Mouse (Mus musculus) midbrain, embryonic 12.5 days (tissue): ENCODE data around the gene Cd83. TPM values are rescaled to one million over a fixed set of nuclear protein-coding genes. Genes with fewer than 3 reads are reported as not detected.

Source experiments
- ATAC-seq: fragments of 200-750 bp; cut with Nextera tagmentation; 2 replicates; pipeline ENCODE4 v1.8.0; 2017; ENCODE audit warnings: low read depth, moderate TSS enrichment, moderate library complexity; ENCODE audit not compliant: low FRiP score
- H3K27ac ChIP-seq: fragments of 300-500 bp; sonication (generic); replicated peaks from 2 replicates; pipeline ENCODE4 v1.5.1; 2016; ENCODE audit warnings: mild to moderate bottlenecking
- H3K27me3 ChIP-seq: fragments of 300-500 bp; sonication (generic); 2 replicates; pipeline ENCODE4 v1.6.1; 2016; ENCODE audit warnings: mild to moderate bottlenecking
- H3K36me3 ChIP-seq: fragments of 300-500 bp; sonication (generic); 2 replicates; pipeline ENCODE4 v1.6.1; 2016
- H3K4me1 ChIP-seq: fragments of 300-500 bp; sonication (generic); 2 replicates; pipeline ENCODE4 v1.6.1; 2016
- H3K4me2 ChIP-seq: fragments of 300-500 bp; sonication (generic); replicated peaks from 2 replicates; pipeline ENCODE4 v1.6.1; 2016; ENCODE audit warnings: mild to moderate bottlenecking, moderate library complexity
- H3K4me3 ChIP-seq: fragments of 300-500 bp; sonication (generic); 2 replicates; pipeline ENCODE4 v1.5.1; 2016; ENCODE audit warnings: mild to moderate bottlenecking
- H3K9ac ChIP-seq: fragments of 300-500 bp; sonication (generic); replicated peaks from 2 replicates; pipeline ENCODE4 v1.6.1; 2016; ENCODE audit warnings: mild to moderate bottlenecking, moderate library complexity
- H3K9me3 ChIP-seq: fragments of 300-500 bp; sonication (generic); 2 replicates; pipeline ENCODE4 v1.6.1; 2016; ENCODE audit warnings: mild to moderate bottlenecking
- WGBS: fragments of 180-500 bp; shearing (Covaris S2); methylation state at CpG from one replicate; pipeline ENCODE4 v1.1.7; 2016; 5-methylcytosine and 5-hydroxymethylcytosine counted together
- polyA plus RNA-seq: library from polyadenylated mRNA; unstranded; fragments of >200 nt; fragmentation: Nextera tagmentation; extraction: Ambion mirVana; gene quantifications from 2 replicates; pipeline ENCODE4 v1.2.1, GENCODE M21; 2016

The Cd83 gene
- polyA plus RNA-seq, 1 experiment from 2014 or later: 7.0 TPM

GRCm38 (mm10) chr13:43851108-43851507 lies 66.5 kb downstream of the Cd83 start:
- Histone ChIP-seq H3K36me3 (no peaks in the 10 kb centered on the region), H3K27ac (no peak overlapping the region; the same call in 1 of the 2 replicates), H3K4me3 (no peak overlapping the region), H3K4me1 (peaks cover 10% of the 10 kb centered on the region), H3K9me3 (no peaks in the 10 kb centered on the region), H3K9ac (no peak overlapping the region), H3K27me3 (peaks cover 25% of the 10 kb centered on the region), H3K4me2 (no peak overlapping the region; the same call in 1 of the 2 replicates)
- ATAC-seq: no peak
- 20% methylated on average over 4 of the region's 4 CpGs for WGBS

Other genes starting within 250 kb of the Cd83 start
- gene Mcur1, start 224.6 kb upstream of the Cd83 start, polyA plus RNA-seq: 10.5 and 12.9 TPM in 2 replicates
- 12.7 and 14.5 TPM in 2 replicates for gene Rnf182, start 169.1 kb upstream of the Cd83 start, polyA plus RNA-seq